Mouse (Mus musculus): Measurements from ENCODE around the gene Trip11. TPM values are rescaled to one million over a fixed set of nuclear protein-coding genes. Genes with fewer than 3 reads are reported as not detected.

Gene Trip11
- total RNA-seq, 2 experiments from 2014 or later, result 22.7 to 24.2 TPM

DNA sequence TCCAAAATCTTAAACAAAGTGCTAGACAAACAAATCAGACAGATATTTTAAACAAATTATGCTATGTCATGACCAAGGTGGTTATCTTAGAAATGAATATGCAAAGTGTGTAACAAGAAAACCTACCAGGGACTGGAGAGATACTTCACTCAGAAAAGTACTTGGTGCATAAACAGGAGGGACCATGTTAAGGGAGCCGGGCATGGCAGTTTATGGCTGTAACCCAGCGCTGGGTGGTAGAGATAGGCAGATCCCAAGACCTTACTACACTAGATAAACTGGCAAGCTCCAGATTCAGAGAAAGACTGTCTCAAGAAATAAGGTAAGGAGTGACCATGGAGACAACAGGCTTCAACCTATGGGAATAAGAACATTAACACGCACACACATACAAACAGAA, 123.3 kb downstream of the Trip11 start:
- intact Hi-C loops (cut with DNase I), result no loop called here
- DNase-seq, result no peak

DNA sequence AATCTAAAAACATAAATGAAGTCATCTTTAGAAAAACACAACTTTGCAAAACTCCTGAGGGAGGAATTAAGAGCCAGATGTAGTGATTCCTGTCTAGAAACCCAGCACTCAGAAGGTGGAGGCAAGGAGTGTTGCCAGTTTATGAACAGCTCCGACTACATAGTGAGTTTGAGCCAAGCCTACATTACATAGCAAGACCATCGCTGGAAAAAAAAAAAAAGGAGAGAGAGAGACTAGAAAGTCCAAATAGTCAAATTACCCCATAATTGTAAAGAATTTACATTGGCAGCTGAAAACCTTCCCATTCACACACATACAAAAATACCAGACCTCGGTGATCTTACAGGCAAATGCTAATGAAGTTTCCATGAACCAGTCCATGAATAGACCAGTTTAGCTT, 123.8 kb downstream of the Trip11 start:
- intact Hi-C loops (cut with DNase I), result no loop called here
- no peak for DNase-seq

Other genes starting within 250 kb of the Trip11 start
- gene Tc2n, start 194.7 kb downstream of the Trip11 start, total RNA-seq (2021), result under 1 TPM; 0.12 to 0.31 TPM
- gene Fbln5, start 94.2 kb downstream of the Trip11 start, total RNA-seq (2021), result 10 to 100 TPM; 15.2 to 16.0 TPM
- 1 to 10 TPM; 3.8 to 5.9 TPM for gene Atxn3, start 45.0 kb upstream of the Trip11 start, total RNA-seq (2021)
- 1 to 10 TPM; 9.1 TPM for gene Cpsf2, start 62.7 kb upstream of the Trip11 start, total RNA-seq (2021)
- not detected for gene Slc24a4, start 215.5 kb upstream of the Trip11 start, total RNA-seq (2021)

Measured in gastrocnemius, postnatal 36 days (tissue).